In the genomic region with DNA sequence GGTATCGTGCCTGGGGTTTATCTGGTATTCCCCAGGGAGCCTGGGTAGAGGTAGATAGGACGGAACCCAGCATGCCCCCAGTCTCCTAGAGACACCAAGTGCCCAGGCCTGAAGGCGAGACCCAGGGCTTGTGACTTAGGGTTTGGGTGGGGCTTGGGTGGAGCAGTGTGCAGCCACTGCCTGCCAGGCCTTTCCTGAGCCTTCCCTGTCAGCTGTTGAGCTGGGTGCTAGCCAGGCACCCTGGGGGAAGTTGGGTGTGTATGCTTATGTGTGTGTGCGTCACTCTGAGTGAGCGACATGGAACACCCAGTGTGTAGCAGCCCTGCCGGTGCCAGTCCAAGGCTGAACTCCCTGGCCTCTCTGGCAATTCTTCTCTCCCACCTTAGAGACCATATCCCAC, we compare ENCODE assay signal across 8 mouse cellular contexts.
DNase-seq lines count a peak whose midpoint lies in the region; TF ChIP-seq lines count a peak whose summit lies in the region.

No protein-coding gene starts in this region.

- H3K36me3 ChIP-seq in heart, embryonic 10.5 days = no peaks in the 10 kb centered on the region

- H3K27me3 ChIP-seq in heart, embryonic 10.5 days (ENCODE audit: insufficient read depth, poor library complexity, severe bottlenecking) = peaks cover 33% of the 10 kb centered on the region

- peak; percentile 59 to 61 for DNase-seq in heart, adult 18-20 months
- DNase-seq in heart, embryonic 10.5 days (ENCODE audit: low spot score) = no peak
- DNase-seq in brain, embryonic 14.5 days (ENCODE audit: low read depth) = peak; percentile 55
- peak; percentile 19 to 58 for DNase-seq in heart, adult 9 months (ENCODE audit: low spot score in 2 of 2)
- peak; percentile 75 for DNase-seq in lung, postnatal 36 days
- no peak for DNase-seq in right cerebral cortex, postnatal 4 days
- no peak for DNase-seq in testis, postnatal 14 days (ENCODE audit: low spot score)
- no peak for DNase-seq in left cerebral cortex, adult 18-20 months (ENCODE audit: low spot score in 2 of 2)

- TF ChIP-seq CTCF in brain, embryonic 14.5 days (IDR thresholded peaks at IDR 0.05; ENCODE audit: borderline replicate concordance, extremely low read depth, insufficient read depth, insufficient read length) = no peak

- no peak overlapping the region for H3K27ac ChIP-seq in heart, embryonic 10.5 days

- no peak for TF ChIP-seq POLR2A in brain, embryonic 14.5 days (IDR thresholded peaks at IDR 0.05; ENCODE audit: borderline replicate concordance, extremely low read depth, insufficient read depth, insufficient read length, poor library complexity, severe bottlenecking)

- WGBS in heart, embryonic 10.5 days = 76% methylated on average over 6 of the region's 6 CpGs

- H3K4me3 ChIP-seq in heart, embryonic 10.5 days = no peak overlapping the region

- no peaks in the 10 kb centered on the region for H3K9me3 ChIP-seq in heart, embryonic 10.5 days

- peaks cover 8% of the 10 kb centered on the region for H3K4me1 ChIP-seq in heart, embryonic 10.5 days

Comparison
In these comparisons a context has a peak if more than half of its experiments do, and no peak if none do; other contexts are left out.
1. DNase-seq: peak in heart, adult 18-20 months (2 of 2), brain, embryonic 14.5 days (single experiment), heart, adult 9 months (2 of 2) and lung, postnatal 36 days (single experiment); none in heart, embryonic 10.5 days (single experiment), right cerebral cortex, postnatal 4 days (single experiment), testis, postnatal 14 days (single experiment) and left cerebral cortex, adult 18-20 months (0 of 2).